Mouse (Mus musculus) A20 (cell line): Measurements from ENCODE around the gene Uxs1.

Source experiments
- DNase-seq: peaks from one replicate; pipeline ENCODE4 v3.0.0-alpha.2; 2011; ENCODE audit warnings: low read depth, low spot score

Gene Uxs1

DNA sequence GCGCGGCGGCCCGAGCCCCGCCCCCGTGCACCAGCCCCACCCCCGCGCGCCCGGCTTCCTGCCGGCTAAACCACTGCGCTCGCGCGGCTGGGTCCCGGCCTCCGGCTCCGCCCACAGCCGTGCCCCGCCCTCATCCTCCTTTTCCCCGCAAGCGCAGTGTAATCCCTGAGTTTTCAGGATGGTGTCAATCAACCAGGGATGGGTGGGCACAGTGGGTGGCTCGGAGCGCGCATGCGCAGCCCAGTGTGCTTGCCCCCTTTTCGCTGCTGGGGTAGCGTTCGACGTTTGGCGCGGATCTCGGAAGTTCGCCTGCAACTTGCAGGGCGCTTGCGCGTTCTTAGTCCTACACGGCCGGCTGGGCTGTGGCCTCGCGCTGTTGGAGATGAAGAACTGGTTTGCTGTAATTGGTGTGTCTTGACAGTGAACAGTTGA, at the start of gene Uxs1:
TSS of gene Uxs1 (minus strand) at position 38 of the 432 bp plus-strand sequence.
- DNase-seq, result peak; percentile 100

DNA sequence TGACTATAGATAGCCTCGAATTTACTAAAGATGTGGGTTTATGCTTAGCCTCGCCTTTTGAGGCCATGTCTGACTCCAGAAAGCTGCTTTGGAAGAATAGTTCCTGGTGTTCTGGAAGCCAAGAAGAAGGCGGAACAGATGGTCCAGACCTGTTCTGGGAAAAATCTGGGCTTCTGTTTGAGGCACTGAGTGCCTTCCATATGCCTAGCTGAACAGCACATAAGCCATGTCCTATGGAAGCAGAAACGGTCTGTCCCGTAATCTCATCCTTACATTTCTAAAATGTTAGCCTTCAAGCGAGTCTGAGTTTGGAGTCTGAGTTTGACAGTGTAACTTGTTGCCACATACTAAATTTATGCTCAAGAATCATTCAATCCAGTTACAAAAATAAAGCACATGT, 49.6 kb upstream of the Uxs1 start:
- DNase-seq, result no peak

DNA sequence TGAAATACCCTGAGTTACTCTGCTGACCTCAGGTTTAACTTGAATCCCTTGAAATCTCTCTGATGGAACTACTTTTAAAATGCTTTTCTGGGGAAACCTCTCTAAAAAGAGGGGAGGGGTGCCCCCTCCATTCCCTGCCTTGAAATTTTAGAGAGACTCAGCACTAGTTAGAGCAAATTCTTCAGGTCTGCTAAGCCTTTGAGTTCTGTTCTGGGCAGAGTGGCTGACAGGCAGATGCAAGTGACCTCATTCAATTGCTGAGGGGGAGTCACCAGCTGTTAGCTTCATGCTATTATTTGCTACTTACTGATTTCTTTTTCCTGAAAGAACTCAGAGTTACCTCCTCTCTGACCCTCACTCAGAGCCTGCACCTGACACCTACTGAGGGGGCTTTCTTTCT, 43.5 kb upstream of the Uxs1 start:
- no peak for DNase-seq

DNA sequence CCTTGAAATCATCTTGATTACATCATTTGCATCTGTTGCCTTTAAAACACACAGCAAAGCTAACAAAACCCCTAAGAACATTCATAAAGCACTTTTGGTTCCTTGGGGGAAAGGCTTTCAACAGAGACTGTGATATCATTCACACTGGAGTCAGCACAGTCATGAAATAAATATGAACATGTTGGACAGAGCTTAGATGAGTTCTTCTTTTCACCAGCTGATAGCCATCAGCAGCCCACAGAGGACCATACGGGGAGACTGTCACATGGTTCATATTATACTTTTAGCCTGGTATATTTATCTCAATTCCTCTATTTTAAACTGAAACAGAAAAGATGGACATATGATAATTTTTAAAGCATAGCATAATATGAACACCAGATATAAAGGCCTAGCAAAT, 40.9 kb upstream of the Uxs1 start:
- DNase-seq, result no peak

DNA sequence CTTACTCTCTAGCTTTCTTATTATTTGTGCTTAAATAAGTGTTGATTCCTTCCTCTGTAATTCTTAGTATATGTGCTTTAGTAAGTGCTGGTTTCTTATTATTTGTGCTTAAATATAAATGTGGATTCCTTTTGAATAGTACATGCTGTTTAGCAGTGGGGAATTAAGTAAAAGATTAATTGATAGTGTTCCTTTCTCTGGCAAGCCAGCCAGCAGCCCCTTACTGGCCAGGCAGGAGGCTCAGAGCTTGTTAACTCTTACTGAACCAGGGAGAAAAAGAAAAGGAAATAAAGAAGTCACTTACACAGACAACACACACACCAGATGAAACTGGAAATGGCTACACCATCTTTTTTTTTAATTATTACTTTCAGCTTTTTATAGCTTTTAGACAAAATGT, 37.2 kb upstream of the Uxs1 start:
- DNase-seq, result no peak

DNA sequence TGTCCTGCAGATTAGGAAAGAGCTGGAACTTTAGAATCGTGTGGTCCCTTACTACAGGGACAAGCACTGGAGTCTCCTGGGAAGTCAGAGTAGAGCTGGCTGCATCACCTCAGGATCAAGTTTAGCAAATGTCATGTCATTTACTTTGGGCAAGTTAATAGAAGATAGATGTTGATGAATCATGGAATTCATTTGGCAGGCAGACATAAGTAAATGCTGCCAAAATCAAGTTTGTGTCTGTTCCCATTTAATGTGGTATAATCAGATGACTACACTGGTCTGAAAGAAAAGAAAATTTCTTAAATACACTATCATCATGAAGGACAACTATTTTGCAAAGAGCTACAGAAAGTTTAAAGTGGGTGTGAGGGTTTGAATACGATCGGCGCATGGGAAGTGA, 35.0 kb upstream of the Uxs1 start:
- no peak for DNase-seq

DNA sequence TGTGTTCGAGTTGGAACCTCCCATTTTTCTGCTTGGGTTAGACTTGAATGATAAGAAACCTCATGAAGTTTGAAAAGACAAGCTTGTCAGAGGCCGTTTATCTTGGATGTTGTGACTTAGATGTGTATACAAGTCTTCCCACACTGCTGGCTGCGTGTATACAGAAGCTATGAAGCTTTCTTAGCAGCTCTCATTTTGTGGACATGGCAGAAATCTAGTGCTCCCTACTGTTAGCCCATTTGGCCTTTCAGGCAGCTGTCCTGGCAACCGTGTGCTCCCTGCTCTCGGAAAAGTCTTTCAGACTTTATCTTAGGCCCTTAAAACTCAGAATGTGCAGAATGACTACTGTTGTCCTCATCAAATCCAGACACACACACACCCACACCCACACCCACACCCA, 31.4 kb upstream of the Uxs1 start:
- no peak for DNase-seq

DNA sequence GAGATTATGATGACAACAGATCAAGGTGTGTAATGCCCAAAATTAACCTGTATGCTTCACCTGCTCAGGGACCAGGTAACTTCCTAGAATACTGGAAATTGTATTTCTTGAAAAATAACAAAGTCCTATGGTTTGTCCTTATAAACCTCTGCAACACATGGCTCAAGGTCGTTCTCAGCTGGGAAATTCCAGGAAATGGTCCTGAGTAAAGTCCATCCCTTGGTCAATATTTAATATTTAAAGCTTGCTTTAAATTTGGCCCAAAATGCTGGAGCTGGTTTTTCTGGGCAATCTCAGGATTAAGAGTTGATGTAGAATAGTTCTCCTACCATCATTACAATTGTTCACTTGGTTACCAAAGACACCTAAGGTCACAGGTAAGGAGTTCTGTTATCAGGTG, 30.1 kb upstream of the Uxs1 start:
- DNase-seq, result no peak

DNA sequence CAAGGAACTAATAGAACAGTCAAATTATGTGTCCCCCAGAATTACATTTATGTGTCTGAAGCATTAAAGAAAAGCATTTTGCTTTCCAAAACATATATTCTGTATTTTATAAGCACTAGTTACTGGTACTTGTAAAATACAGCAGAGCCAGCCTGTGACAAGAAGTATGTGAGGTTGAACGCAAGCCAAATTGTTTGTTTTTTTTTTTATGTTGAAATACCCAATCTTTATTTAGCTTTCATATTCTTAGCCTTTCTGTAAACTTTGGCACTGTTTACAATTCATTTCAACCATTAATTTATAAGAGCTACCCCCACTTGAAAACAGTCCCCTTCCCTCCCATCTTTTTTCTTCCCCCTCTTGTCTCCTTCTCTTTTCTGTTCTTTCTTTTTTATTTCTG, 28.0 kb upstream of the Uxs1 start:
- DNase-seq, result no peak

DNA sequence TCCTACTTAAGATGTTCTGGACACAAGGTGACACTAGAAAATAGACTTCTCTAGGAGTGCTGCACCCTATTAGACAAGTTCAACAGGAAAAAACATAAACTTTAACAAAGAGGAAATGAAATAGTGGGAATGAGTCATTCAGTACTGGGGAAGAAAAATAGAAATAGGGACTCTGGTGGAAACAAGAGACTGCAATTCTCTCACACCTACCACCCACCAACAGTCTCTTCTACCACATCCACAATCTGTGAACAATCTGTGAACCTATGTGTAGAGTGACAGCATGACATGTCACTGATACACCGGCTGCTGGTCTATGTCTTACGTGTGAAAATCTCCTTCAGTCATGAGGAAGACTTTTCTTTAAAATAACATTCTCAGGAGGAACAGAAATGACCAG, 15.8 kb upstream of the Uxs1 start:
- peak; percentile 21 for DNase-seq

DNA sequence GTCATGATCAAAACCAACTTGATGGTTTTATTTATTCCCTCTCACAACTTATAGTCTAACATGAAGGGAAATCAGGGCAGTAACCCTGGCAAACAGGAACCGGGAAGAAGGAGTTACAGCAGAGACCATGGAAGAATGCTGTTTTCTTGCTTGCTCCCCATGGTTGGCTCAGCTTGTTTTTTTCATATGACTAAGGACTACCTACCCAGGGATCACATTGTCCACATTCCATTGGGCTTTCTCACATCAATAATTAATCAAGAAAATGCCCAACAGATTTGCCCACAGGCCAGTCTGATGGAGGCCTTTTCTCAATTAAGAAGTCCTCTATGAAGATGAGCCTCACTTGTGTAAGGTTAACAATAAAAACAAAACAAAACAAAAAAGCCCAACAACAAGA, 9.6 kb upstream of the Uxs1 start:
- no peak for DNase-seq

DNA sequence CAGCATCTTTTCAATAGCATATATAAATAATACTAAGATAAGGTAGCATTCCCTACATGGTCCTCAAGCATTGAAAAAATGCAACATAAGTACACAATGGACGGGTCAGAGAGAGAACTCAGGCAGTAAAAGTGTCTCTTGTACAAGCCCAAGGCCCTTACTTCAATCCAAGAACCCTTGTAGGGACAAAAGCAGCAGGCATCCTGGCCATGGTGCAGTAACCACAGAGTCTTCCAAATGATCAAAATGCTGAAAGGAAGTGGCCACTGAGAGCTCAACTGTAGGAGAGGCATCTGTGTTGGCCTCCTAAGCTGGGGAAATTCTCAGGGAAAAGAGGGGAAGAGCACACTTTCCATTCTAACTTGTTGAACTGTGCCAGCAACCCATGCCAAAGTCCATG, 2.5 kb upstream of the Uxs1 start:
- DNase-seq, result no peak

DNA sequence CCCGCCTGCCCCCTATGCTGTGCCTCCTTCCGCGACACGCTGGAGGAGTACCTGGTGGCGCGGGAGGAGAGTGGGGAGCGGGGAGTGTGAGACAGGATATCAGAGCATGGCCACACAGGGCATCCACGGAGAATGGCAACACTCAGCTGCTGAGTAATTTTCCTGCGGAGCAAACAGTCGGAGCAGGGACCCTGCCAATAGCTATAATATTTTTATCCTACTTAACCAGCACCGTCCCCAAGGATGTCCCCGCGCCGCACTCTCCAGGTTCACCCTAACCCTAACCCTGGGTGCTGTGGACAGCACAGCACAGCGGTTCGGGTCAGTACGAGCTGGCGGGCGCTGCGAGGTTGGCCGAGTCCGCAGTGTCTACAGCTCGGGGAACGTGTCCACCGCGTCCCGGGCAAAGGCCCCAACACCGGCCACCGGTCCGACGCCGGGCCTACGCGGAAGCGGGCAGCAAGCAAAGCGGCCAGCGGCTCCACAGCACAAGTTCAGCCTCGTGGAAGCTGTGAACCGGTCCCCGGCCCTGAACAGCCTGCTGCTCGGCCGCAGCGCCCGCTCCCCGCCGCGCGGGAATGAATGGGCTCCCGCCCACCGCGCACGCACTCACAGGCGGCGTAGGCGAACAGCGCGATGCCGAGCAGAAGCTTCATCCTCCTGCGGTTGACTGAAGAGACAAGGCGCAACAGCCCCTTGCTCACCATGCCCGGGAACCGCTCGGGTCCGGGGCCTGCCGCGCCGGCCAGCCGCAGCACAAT, 418 bp downstream of the Uxs1 start:
- no peak for DNase-seq

DNA sequence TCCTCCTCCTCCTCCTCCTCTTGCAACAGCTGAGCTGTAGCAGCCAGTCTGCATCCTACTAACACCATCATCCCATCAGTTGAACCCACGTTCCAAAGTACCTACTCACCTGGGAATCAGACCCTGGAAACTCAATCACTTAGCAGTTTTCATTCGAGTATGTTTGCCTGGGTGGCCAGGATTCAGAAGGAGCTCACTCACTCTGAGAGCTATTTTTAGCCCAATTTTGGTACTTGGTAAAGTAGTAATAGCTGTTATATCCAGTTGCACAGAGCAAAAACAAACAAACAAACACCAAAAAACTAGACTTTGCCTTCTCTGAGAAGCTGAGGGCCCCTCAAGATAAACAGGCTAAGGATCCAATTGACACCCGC, 985 bp downstream of the Uxs1 start:
- DNase-seq, result no peak

DNA sequence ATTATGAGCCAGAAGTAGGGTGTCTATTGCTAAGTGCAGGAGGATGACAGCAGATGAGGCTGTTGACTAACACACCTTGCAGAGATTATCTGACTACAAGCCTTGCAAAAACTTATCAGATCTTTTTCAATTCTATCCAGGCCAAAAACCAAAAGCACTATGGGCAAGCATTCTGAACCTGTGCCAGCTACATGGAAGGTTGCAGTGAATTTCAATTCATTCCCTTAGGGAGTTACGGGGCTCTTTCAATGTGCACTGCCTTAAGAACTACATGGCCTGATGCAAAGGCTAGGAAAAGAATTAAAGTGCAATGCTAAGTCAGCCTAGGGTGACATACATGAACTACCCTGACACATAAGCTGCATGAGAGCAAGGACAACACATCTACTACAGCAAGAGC, 4.2 kb downstream of the Uxs1 start:
- no peak for DNase-seq

DNA sequence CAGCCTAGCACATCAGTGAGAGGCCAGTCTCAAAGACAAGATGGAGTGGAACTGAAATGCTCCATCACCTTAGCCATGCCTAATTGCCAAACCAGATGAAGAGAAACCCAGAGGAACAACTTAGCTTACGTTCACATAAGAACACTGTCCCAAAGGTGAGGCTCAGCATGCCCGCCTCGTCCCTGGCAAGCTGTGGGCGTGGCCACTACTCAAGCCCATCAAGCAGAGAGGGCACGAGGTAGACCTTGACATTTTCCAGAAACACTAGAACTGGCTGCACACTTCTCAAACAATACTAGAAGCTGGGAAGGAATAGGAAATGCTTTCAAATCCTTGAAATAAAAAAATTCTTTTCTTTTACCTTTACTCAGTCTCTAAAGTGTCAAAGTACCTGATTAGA, 5.0 kb downstream of the Uxs1 start:
- no peak for DNase-seq

DNA sequence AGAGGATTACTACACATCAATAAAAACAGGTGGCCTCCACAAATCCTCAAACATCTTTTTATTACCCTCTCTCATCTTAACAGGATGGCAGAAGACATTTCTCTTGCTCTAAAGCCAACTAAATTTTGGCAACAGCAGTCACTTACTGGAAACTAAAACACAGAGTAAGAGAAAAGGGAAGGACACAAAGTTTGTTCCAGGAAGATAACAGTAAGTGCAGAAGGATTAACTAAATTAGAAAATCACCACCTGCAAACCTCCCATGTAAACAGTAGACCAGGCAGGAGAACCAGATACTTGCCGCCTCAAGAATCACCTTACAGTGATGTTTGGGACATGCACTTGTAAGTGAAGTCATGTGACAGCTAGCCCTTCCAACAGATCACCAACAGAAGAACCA, 5.8 kb downstream of the Uxs1 start:
- DNase-seq, result no peak

DNA sequence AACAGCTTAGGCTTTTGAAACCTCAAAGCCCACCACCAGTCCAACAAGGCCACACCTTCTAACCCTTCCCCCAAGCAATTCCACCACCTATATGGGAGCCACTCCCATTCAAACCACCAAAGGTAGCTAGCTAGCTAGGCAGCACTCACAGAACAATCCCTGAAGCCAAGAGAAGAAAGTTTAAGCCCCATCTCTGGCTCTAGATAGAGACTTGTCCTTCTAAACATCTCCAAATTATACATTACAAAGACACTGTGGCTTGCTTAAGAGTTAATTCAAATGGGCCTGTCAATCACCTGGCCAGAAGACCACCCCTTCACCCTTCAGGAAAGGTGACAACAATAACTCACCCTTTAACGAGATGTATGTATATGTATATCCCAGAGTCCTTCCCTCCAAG, 7.0 kb downstream of the Uxs1 start:
- no peak for DNase-seq

DNA sequence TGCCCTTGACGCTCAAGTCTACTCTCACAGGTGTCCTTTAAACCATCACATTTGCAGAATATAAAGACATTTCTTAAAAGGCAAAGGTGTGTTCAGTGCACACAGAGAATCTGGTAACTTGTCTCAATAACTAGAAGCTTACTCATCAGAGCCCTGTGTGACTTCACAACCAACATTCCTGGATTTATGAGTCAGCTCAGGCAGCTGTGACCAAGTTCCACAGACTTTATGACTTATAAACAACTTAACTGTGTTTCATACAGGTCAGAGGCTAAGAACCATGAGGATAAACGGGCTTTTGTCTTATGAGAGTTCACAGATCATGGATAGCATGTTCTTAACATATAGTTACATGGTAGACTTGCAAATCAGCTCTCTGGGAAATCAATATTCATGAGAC, 8.5 kb downstream of the Uxs1 start:
- no peak for DNase-seq

DNA sequence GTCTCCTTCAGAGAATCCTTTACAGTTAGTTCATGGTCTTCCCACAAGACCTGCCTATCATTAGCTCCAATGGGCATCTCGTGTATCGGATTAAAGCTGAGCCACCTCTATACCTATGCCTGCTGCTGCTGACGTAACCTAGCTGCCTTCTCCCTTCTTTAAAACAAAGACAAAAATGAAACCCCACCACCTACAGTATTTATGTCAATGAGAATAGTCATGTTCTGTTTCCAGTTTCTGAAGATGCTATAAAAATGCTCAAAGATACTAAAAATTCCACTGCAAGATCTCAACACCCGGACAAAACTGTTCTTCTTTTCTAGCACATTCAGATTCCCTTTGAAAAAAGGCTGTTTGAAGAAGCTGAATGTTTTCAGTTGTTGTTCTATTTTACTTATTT, 9.2 kb downstream of the Uxs1 start:
- DNase-seq, result no peak

DNA sequence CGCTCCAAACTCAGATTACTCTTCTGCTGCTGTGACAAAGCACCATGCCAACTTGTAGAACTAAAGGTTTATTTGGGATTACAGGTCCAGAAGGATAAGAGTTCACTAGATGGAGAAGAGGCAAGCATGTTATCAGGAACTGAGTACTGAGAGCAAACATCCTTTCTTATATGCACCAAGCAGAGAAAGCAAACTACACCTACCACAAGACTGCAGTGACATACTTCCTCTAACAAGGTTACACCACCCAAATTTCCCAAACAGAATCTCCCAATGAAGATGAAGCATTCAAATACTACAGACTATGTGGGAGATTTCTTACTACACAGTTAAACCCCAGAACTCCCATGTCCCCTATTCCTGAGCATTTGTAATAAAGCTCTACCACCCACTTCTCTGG, 15.8 kb downstream of the Uxs1 start:
- no peak for DNase-seq

DNA sequence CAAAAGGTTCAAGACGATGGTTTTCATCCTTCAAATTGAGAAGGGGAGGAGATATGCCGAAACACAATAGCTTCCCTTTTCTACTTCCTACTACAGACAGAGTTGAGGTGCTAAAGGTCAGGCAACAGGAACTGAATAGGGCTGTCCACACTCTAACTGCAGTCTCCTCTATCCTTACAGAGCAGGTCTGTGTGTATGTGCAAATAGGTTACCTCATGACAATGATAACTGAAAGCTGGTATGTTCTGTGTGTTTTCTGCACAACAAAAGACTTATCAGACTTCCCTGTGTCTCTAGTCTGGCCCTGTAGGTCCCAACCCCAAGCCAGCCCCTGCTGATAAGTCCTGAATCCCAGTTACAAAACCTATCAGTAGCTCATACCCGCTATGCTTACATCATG, 16.5 kb downstream of the Uxs1 start:
- peak; percentile 43 for DNase-seq

DNA sequence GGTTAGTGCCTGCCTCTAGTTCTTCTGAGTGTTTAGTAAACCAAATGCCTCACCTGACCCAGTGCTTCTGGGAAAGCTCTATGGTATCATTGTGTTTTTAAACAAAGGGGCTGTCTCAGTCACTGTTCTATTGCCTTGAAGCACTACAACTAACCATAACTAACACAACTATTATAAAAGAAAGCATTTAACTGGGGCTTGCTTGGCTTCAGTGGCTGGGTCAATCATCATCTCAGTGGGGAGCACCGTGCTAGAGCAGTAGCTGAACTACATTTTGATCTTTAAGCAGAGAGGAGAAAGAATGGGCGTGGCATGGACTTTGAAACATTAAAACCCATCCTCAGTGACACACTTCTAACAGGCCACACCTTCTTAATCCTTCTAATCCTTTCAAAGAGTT, 18.2 kb downstream of the Uxs1 start:
- no peak for DNase-seq

DNA sequence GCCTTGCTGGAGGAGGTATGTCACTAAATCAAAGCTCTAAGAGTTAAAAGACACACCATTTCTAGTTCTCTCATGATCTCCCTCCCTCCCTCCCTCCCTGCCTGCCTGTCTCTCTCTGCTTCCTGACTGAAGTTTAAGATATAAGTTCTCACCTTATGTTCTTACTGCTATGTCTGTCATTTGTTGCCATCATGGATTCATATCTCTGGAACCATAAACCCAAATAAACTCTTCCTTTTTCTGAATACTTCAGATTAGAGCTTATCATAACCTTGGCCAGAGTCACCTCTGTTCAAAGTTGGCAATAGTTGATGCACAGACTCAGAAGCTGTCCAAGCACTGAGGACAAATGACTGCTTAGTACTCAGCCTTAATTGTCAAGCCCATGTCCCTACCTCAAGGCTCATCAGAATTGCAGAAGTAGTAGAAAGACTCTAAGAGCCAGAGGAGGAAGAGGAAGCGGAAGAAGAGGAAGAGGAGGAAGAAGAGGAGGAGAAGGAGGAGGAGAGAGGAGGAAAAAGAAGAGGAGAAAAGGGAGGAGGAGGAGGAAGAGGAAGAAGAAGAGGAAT, 23.6 kb downstream of the Uxs1 start:
- no peak for DNase-seq
